Mouse (Mus musculus): ENCODE results near the gene Gtf2h1.

GRCm38 (mm10) chr7:46793871-46794270, 2.0 kb upstream of the Gtf2h1 start:
- TF ChIP-seq CTCF (IDR thresholded peaks at IDR 0.05; ENCODE audit: low read depth, low read length): no peak
- TF ChIP-seq POLR2A (IDR thresholded peaks at IDR 0.05; ENCODE audit: insufficient read depth, low read length): no peak
- no peak for TF ChIP-seq EP300 (IDR thresholded peaks at IDR 0.05; ENCODE audit: insufficient read depth, low read depth, low read length)

All from ES-Bruce4 (cell line).